ENCODE assay signal across 14 mouse cellular contexts in genomic region chr1:58723809-58724405, GRCm38 (mm10). TPM values are rescaled to one million over a fixed set of nuclear protein-coding genes. Genes with fewer than 3 reads are reported as not detected.
DNase-seq lines count a peak whose midpoint lies in the region; ATAC-seq and TF ChIP-seq lines count a peak whose summit lies in the region.
"Had no signal": no experiment of that assay in that cellular context is flagged by ENCODE, and none has a peak within 500 bp of the region (broad histone marks: within the 10 kb centered on the region; RNA-seq: fewer than 3 reads in every experiment).

No protein-coding gene starts in this region.

- H3K9me3 ChIP-seq in limb, embryonic 12.5 days = no peaks in the 10 kb centered on the region
- H3K9me3 ChIP-seq: G1E; neural tube, embryonic 13.5 days had no signal

- peaks cover 15% of the 10 kb centered on the region for H3K4me1 ChIP-seq in limb, embryonic 12.5 days (replicated peaks)
- H3K4me1 ChIP-seq: neural tube, embryonic 13.5 days had no signal

- peak overlapping the region; percentile 33 for H3K4me2 ChIP-seq in limb, embryonic 12.5 days
- H3K4me2 ChIP-seq: neural tube, embryonic 13.5 days had no signal

- H3K27ac ChIP-seq in layer of hippocampus, adult 2 months = peak overlapping the region; percentile 50
- peak overlapping the region; percentile 76 for H3K27ac ChIP-seq in limb, embryonic 12.5 days
- H3K27ac ChIP-seq: neural tube, embryonic 13.5 days had no signal

- no peak overlapping the region for H3K4me3 ChIP-seq in layer of hippocampus, adult 2 months
- no peak overlapping the region for H3K4me3 ChIP-seq in limb, embryonic 12.5 days (replicated peaks)
- H3K4me3 ChIP-seq: neural tube, embryonic 13.5 days had no signal

- no peak overlapping the region for H3K9ac ChIP-seq in limb, embryonic 12.5 days (replicated peaks)
- H3K9ac ChIP-seq: neural tube, embryonic 13.5 days had no signal

- peak; percentile 94 for DNase-seq in heart, adult 11 months
- no peak for DNase-seq in heart, postnatal 4 days
- DNase-seq in layer of hippocampus, adult 2 months (ENCODE audit: low spot score in 2 of 2) = no peak
- DNase-seq in layer of hippocampus, adult 8-10 months (ENCODE audit: low spot score in 2 of 2) = no peak
- DNase-seq in brain, embryonic 14.5 days (ENCODE audit: low read depth) = peak; percentile 15
- DNase-seq: gastrocnemius, postnatal 10 days; right cerebral cortex, postnatal 4 days had no signal

- 48% methylated on average over 7 of the region's 7 CpGs for WGBS in limb, embryonic 12.5 days

- peak; percentile 25 for TF ChIP-seq CTCF in layer of hippocampus, adult 2 months (conservative IDR thresholded peaks at IDR 0.05)
- TF ChIP-seq CTCF in brain, embryonic 14.5 days (IDR thresholded peaks at IDR 0.05; ENCODE audit: borderline replicate concordance, extremely low read depth, insufficient read depth, insufficient read length) = no peak

- peaks cover 35% of the 10 kb centered on the region for H3K36me3 ChIP-seq in limb, embryonic 12.5 days

- ATAC-seq in limb, embryonic 12.5 days (ENCODE audit: insufficient number of reproducible peaks, insufficient read depth, low FRiP score, low TSS enrichment, low read depth) = no peak
- ATAC-seq in erythroid progenitor cell, adult 5-6 weeks (replicated peaks; ENCODE audit: low FRiP score, poor library complexity, severe bottlenecking) = no peak
- ATAC-seq: intestine, postnatal 0 days had no signal

- no peaks in the 10 kb centered on the region for H3K27me3 ChIP-seq in limb, embryonic 12.5 days
- H3K27me3 ChIP-seq: neural tube, embryonic 13.5 days had no signal

- no peak for TF ChIP-seq POLR2A in brain, embryonic 14.5 days (IDR thresholded peaks at IDR 0.05; ENCODE audit: borderline replicate concordance, extremely low read depth, insufficient read depth, insufficient read length, poor library complexity, severe bottlenecking)

RNA-seq across cellular contexts. Expression of gene Cflar, which starts 12.6 kb away (rescaled TPM):
- total RNA-seq in heart, postnatal 4 days (2021) = 10 to 100 TPM; 52.1 to 63.0 TPM
- total RNA-seq in layer of hippocampus, adult 2 months (2021) = 10 to 100 TPM; 32.9 to 35.2 TPM
- total RNA-seq in layer of hippocampus, adult 8-10 months (2022) = 10 to 100 TPM; 41.2 to 48.5 (median 44.3) TPM
- polyA plus RNA-seq in brain, embryonic 14.5 days (2012; rRNA removed) = 12.3 and 12.7 TPM in 2 replicates
- polyA plus RNA-seq in limb, embryonic 12.5 days (2016; fragmentation: Nextera tagmentation; extraction: Ambion mirVana) = 29.9 and 34.3 TPM in 2 replicates
- total RNA-seq in erythroid progenitor cell, adult 5-6 weeks (2015; ENCODE audit: low replicate concordance) = 19.1 and 45.7 TPM in 2 replicates
- total RNA-seq in erythroid progenitor cell, adult 5-6 weeks (2017; ENCODE audit: low replicate concordance) = 38.1 and 40.9 TPM in 2 replicates

RNA-seq across cellular contexts. Expression of gene Als2cr12, which starts 28.1 kb away (rescaled TPM):
- total RNA-seq in heart, postnatal 4 days (2021) = not detected
- total RNA-seq in layer of hippocampus, adult 2 months (2021) = not detected
- total RNA-seq in layer of hippocampus, adult 8-10 months (2022) = not detected
- polyA plus RNA-seq in brain, embryonic 14.5 days (2012; rRNA removed) = not detected in 2 replicates
- not detected in 2 replicates for polyA plus RNA-seq in limb, embryonic 12.5 days (2016; fragmentation: Nextera tagmentation; extraction: Ambion mirVana)
- total RNA-seq in erythroid progenitor cell, adult 5-6 weeks (2015; ENCODE audit: low replicate concordance) = not detected in 2 replicates
- not detected in 2 replicates for total RNA-seq in erythroid progenitor cell, adult 5-6 weeks (2017; ENCODE audit: low replicate concordance)
- total RNA-seq: gastrocnemius, postnatal 10 days; left cerebral cortex, postnatal 25 days had no signal
- polyA plus RNA-seq: embryonic facial prominence, embryonic 11.5 days; G1E; neural tube, embryonic 13.5 days had no signal

Comparison
In these comparisons a context has a peak if more than half of its experiments do, and no peak if none do; other contexts are left out.
1. DNase-seq: peak in heart, adult 11 months (single experiment) and brain, embryonic 14.5 days (single experiment); none in heart, postnatal 4 days (single experiment), layer of hippocampus, adult 2 months (0 of 2) and layer of hippocampus, adult 8-10 months (0 of 2).